Mouse (Mus musculus): ENCODE results near the gene Mgarp.
"Not testable (repeated sequence)": the region's sequence is repeated elsewhere in the genome, so short reads cannot be mapped to it uniquely, and the experiment has no call there.

The Mgarp gene

GRCm38 (mm10) chr3:51395461-51396145, 935 bp downstream of the Mgarp start:
- no peak for DNase-seq

GRCm38 (mm10) chr3:51394881-51395280, 1.7 kb downstream of the Mgarp start:
- DNase-seq: no peak

GRCm38 (mm10) chr3:51393651-51394050, 2.9 kb downstream of the Mgarp start:
- no peak for DNase-seq

- not testable (repeated sequence) for DNase-seq
Measured at GRCm38 (mm10) chr3:51393018-51393417, 3.5 kb downstream of the Mgarp start.

- no peak for DNase-seq
Measured at GRCm38 (mm10) chr3:51391591-51391990, 4.9 kb downstream of the Mgarp start.

GRCm38 (mm10) chr3:51391095-51391494, 5.4 kb downstream of the Mgarp start:
- DNase-seq: no peak

- no peak for DNase-seq
Measured at GRCm38 (mm10) chr3:51388904-51389303, 7.6 kb downstream of the Mgarp start.

GRCm38 (mm10) chr3:51387868-51388381, 8.6 kb downstream of the Mgarp start:
- DNase-seq: peak; percentile 56 to 79

GRCm38 (mm10) chr3:51387134-51387451, 9.4 kb downstream of the Mgarp start:
- no peak for DNase-seq

- DNase-seq: no peak
Measured at GRCm38 (mm10) chr3:51386441-51387133, 10.0 kb downstream of the Mgarp start.

GRCm38 (mm10) chr3:51383409-51383808, 13.1 kb downstream of the Mgarp start:
- DNase-seq: no peak

- no peak for DNase-seq
Measured at GRCm38 (mm10) chr3:51380660-51381014, 15.9 kb downstream of the Mgarp start.

- DNase-seq: peak; percentile 31 to 64
Measured at GRCm38 (mm10) chr3:51379786-51380659, 16.5 kb downstream of the Mgarp start.

GRCm38 (mm10) chr3:51378665-51378946, 17.9 kb downstream of the Mgarp start:
- DNase-seq: no peak

GRCm38 (mm10) chr3:51377878-51378664, 18.5 kb downstream of the Mgarp start:
- DNase-seq: peak; percentile 33 to 45

- peak; percentile 39 to 78 for DNase-seq
Measured at GRCm38 (mm10) chr3:51375307-51376265, 21.0 kb downstream of the Mgarp start.

GRCm38 (mm10) chr3:51373544-51373943, 23.0 kb downstream of the Mgarp start:
- DNase-seq: no peak

- DNase-seq: no peak
Measured at GRCm38 (mm10) chr3:51372883-51373282, 23.7 kb downstream of the Mgarp start.

- no peak for DNase-seq
Measured at GRCm38 (mm10) chr3:51371826-51372225, 24.7 kb downstream of the Mgarp start.

GRCm38 (mm10) chr3:51368011-51368410, 28.5 kb downstream of the Mgarp start:
- no peak for DNase-seq

- DNase-seq: no peak
Measured at GRCm38 (mm10) chr3:51366926-51367325, 29.6 kb downstream of the Mgarp start.

- DNase-seq: no peak
Measured at GRCm38 (mm10) chr3:51365517-51365882, 31.0 kb downstream of the Mgarp start.
